Mouse (Mus musculus) limb, embryonic 14.5 days (tissue): ENCODE measurements around the gene Rab19. TPM values are rescaled to one million over a fixed set of nuclear protein-coding genes. Genes with fewer than 3 reads are reported as not detected.

Experiments used
- ATAC-seq: fragments of 200-750 bp; cut with Nextera tagmentation; 2 replicates; pipeline ENCODE4 v1.8.0; 2017; ENCODE audit warnings: low read depth, moderate number of reproducible peaks, moderate TSS enrichment; ENCODE audit not compliant: low FRiP score
- DNase-seq: peaks from one replicate; pipeline ENCODE4 v3.0.0-alpha.2; 2015; ENCODE audit warnings: low spot score
- H3K27ac ChIP-seq: fragments of 300-500 bp; sonication (generic); replicated peaks from 2 replicates; pipeline ENCODE4 v1.5.1; 2014; ENCODE audit warnings: low read depth, mild to moderate bottlenecking, low read length, moderate library complexity, mixed read lengths
- H3K27me3 ChIP-seq: fragments of 300-500 bp; sonication (generic); 2 replicates; pipeline ENCODE4 v1.6.1; 2014; ENCODE audit warnings: low read length, mixed read lengths; ENCODE audit not compliant: control insufficient read depth, insufficient read depth
- H3K36me3 ChIP-seq: fragments of 300-500 bp; sonication (generic); 2 replicates; pipeline ENCODE4 v1.6.1; 2014; ENCODE audit warnings: mild to moderate bottlenecking, low read length, moderate library complexity, mixed read lengths; ENCODE audit not compliant: control insufficient read depth, insufficient read depth
- H3K4me1 ChIP-seq: fragments of 300-500 bp; sonication (generic); 2 replicates; pipeline ENCODE4 v1.6.1; 2014; ENCODE audit warnings: antibody characterized with exemption, low read length, mixed read lengths; ENCODE audit not compliant: control insufficient read depth, insufficient read depth
- H3K4me2 ChIP-seq: fragments of 300-500 bp; sonication (generic); replicated peaks from 2 replicates; pipeline ENCODE4 v1.6.1; 2014; ENCODE audit warnings: low read depth, mild to moderate bottlenecking, low read length, moderate library complexity; ENCODE audit not compliant: severe bottlenecking
- H3K4me3 ChIP-seq: fragments of 300-500 bp; sonication (generic); replicated peaks from 2 replicates; pipeline ENCODE4 v1.5.1; 2014; ENCODE audit warnings: low read length
- H3K9ac ChIP-seq: fragments of 300-500 bp; sonication (generic); 2 replicates; pipeline ENCODE4 v1.6.1; 2014; ENCODE audit warnings: mild to moderate bottlenecking, low read depth, low read length, moderate library complexity; ENCODE audit not compliant: severe bottlenecking
- H3K9me3 ChIP-seq: fragments of 300-500 bp; sonication (generic); 2 replicates; pipeline ENCODE4 v1.6.1; 2016; ENCODE audit warnings: low read length; ENCODE audit not compliant: control insufficient read depth
- POLR2A ChIP-seq: fragments of 200-500 bp; IDR thresholded peaks from 2 replicates; pipeline ENCODE4 v1.8.0; 2012; ENCODE audit warnings: inconsistent platforms, mild to moderate bottlenecking, moderate library complexity, borderline replicate concordance; ENCODE audit not compliant: insufficient read depth, insufficient read length; ENCODE audit errors: extremely low read depth
- WGBS: fragments of 180-500 bp; shearing (Covaris S2); extraction: QIAGEN DNeasy Blood & Tissue Kit; methylation state at CpG from one replicate; pipeline ENCODE4 v1.1.7; 2014; 5-methylcytosine and 5-hydroxymethylcytosine counted together
- polyA plus RNA-seq, 2 experiments: library from polyadenylated mRNA; depleted of rRNA in 1 of 2; stranded (reverse) in 1 of 2; unstranded in 1 of 2; fragments of >200 nt; fragmentation: Nextera tagmentation in 1 of 2; extraction: Ambion mirVana in 1 of 2; gene quantifications; 2 replicates each; pipeline versions ENCODE4 v1.2.1 to v1.2.3; 2012 to 2014

Gene Rab19
- polyA plus RNA-seq, 2 experiments = 0.52 to 1.3 TPM

DNA sequence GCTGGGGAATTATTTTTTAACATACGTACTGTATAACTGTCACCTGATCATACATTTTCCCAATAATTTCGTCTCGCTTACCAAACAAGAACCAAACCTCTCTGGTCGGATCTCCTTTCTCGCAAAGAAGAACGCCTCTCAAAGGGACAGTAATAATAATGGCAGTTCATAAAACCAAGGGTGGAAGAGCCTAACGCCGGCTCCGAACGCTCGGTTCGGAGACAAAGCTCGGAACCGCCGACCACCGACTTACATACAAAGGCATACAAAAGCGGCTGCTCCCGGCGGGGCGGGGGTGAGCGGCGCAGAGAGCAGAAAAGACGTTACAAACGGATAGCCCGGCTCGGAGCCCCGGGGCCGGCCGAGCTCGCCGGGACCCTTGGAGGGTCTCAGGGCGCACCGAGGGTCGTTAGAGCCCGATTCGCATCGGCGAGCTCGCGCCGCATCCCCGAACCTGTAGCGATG is 38.4 kb downstream of the Rab19 start:
- TF ChIP-seq POLR2A = no peak
- Histone ChIP-seq H3K9me3 (no peaks in the 10 kb centered on the region), H3K27me3 (no peaks in the 10 kb centered on the region), H3K4me2 (peak overlapping the region; percentile 72), H3K4me1 (peaks cover 4% of the 10 kb centered on the region), H3K27ac (peak overlapping the region; percentile 58; the same call in 1 of the 2 replicates), H3K36me3 (no peaks in the 10 kb centered on the region), H3K4me3 (peak overlapping the region; percentile 92), H3K9ac (peak overlapping the region; percentile 76)
- under 1% methylated on average over 43 of the region's 43 CpGs for WGBS
- DNase-seq (peak; percentile 10), ATAC-seq (no peak; the same call in 1 of the 2 replicates)

DNA sequence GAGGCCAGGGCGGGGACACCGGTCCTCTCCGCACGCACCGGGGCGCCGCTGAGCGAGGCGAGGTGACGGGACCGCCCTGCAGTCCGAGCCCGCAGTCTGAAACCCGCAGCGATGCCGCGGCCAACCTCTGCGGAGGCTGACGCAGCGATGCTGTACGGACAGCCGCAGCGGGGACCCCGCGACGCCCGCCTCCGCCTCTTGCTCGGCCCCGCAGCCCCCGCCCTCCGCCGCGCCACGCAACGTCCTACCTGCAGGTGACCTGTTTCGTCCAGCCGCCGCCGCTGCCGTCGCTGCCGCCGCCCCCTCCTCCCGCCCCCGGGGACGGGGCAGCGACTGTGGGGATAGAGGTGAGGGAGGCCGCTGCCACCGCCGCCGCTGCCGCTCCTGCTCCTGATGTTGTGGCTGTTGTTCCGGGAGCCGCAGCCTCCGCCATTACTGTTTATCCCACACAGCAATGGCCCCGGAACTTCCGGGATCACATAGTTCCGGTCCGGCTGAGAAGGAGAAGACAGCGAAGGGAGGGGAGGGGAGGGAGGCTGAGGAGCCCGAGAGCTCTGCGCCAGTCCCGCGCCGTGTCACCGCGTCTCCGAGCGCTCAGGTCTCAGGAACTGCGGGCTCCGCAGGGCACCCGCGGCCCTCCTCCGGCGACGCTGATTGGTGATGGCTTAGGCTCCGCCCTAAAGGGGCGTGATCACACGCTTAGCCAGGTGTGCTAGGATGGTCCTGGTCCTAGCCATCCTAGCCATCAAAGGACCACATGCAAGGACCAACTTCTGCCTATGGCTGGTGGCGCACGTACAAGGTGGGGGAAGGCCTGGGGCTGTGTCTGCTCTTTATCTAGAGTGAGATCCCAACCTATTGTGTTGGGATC is 39.1 kb downstream of the Rab19 start, which contains the start of gene Mkrn1:
Gene Mkrn1 (minus strand): TSS at position 612 of the 871 bp plus-strand sequence.
- peak; percentile 30; the same call in 1 of the 2 replicates for TF ChIP-seq POLR2A
- Histone ChIP-seq H3K36me3 (no peaks in the 10 kb centered on the region), H3K4me2 (peak within 1 kb of the TSS; percentile 72), H3K9me3 (no peaks in the 10 kb centered on the region), H3K27me3 (no peaks in the 10 kb centered on the region), H3K4me1 (peaks cover 4% of the 10 kb centered on the region), H3K27ac (peak within 1 kb of the TSS; percentile 58; the same call in 1 of the 2 replicates), H3K9ac (peak within 1 kb of the TSS; percentile 76), H3K4me3 (peak within 1 kb of the TSS; percentile 92)
- peak; percentile 88 for ATAC-seq
- peak; percentile 79 for DNase-seq
- WGBS = under 1% methylated on average over 42 of the region's 82 CpGs

DNA sequence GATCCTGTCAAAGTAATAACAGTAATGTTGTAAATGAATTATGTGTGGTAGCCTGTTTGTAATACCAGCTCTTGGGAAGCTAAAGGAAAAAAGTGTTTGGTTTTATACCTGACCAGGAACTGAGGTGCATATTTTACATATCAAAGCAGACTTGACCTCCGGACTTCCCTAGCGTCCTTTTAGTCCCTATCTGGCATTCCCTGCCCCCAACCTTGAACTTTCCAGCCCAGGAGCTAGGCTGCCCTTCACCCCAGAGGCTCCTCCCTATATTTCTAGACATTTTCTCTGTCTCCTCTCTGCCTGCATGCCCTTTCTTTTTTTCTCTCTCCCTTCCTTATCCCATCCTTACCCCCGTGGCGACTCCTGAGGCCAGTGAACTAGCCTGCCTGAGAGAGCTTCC is 39.9 kb downstream of the Rab19 start:
- Histone ChIP-seq H3K4me3 (no peak overlapping the region), H3K4me1 (peaks cover 4% of the 10 kb centered on the region), H3K9me3 (no peaks in the 10 kb centered on the region), H3K27me3 (no peaks in the 10 kb centered on the region), H3K27ac (no peak overlapping the region), H3K4me2 (no peak overlapping the region; the same call in 1 of the 2 replicates), H3K36me3 (no peaks in the 10 kb centered on the region), H3K9ac (no peak overlapping the region)
- no peak for ATAC-seq
- DNase-seq = no peak
- TF ChIP-seq POLR2A = no peak
- 41% methylated on average over 4 of the region's 4 CpGs for WGBS

DNA sequence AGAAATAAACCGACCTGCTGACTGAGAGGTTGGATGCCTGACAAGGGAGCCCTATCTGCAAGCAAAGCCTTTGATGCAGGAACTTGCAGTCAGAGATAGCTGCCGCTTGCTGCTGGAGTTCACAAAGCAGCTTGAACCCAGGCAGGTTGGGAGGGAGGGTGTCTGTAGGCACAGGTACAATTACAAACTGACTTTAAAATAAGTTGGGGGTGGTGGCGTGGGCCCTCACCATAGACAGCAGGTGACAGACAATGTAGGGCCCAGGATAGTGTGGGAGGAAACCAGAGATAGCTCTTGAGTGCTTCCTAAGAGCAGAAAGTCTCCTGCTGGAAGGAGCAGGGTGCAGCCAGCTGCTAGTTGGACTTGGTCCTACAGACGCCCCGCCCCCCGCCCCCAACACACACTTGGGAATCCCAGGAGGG is 42.2 kb downstream of the Rab19 start:
- WGBS = 73% methylated on average over 6 of the region's 6 CpGs
- ATAC-seq (no peak), DNase-seq (no peak)
- H3K9ac ChIP-seq = no peak overlapping the region
- H3K4me2 ChIP-seq = no peak overlapping the region
- no peaks in the 10 kb centered on the region for H3K9me3 ChIP-seq
- H3K4me3 ChIP-seq = no peak overlapping the region
- TF ChIP-seq POLR2A = no peak
- no peaks in the 10 kb centered on the region for H3K27me3 ChIP-seq
- H3K27ac ChIP-seq = no peak overlapping the region
- H3K4me1 ChIP-seq = peaks cover 4% of the 10 kb centered on the region
- H3K36me3 ChIP-seq = no peaks in the 10 kb centered on the region

DNA sequence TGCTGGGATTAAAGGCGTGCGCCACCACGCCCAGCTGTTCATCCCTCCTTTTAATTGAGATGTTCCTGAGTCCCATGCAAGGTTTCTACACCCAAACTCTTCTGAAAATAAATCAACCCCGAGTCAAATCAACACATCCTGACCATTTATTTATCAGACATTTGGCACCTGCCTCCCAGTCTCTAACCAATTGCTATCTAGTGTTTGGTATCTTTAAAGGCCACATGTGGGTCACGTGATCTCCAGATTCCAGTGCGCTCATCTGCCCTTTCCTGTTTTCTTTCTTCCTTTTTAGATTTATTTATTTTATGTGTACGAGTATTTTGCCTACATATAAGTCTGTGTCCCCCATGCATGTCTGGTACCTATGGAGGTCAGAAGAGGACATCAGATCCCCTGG is 42.7 kb downstream of the Rab19 start:
- no peak overlapping the region for H3K9ac ChIP-seq
- H3K4me1 ChIP-seq = peaks cover 4% of the 10 kb centered on the region
- H3K4me2 ChIP-seq = no peak overlapping the region
- H3K9me3 ChIP-seq = no peaks in the 10 kb centered on the region
- H3K27ac ChIP-seq = no peak overlapping the region
- WGBS = 91% methylated on average over 7 of the region's 7 CpGs
- no peak for DNase-seq
- ATAC-seq = no peak
- no peaks in the 10 kb centered on the region for H3K27me3 ChIP-seq
- no peaks in the 10 kb centered on the region for H3K36me3 ChIP-seq
- no peak for TF ChIP-seq POLR2A
- no peak overlapping the region for H3K4me3 ChIP-seq
